Mouse (Mus musculus): ENCODE data around the gene Pgk2. TPM values are rescaled to one million over a fixed set of nuclear protein-coding genes. Genes with fewer than 3 reads are reported as not detected.
"Not testable (repeated sequence)": the region's sequence is repeated elsewhere in the genome, so short reads cannot be mapped to it uniquely, and the experiment has no call there.

The Pgk2 gene
- not detected for total RNA-seq (2021)
- long read RNA-seq, experiment 1 = 0 reads
- long read RNA-seq, experiment 2 = 0 reads

GRCm38 (mm10) chr17:40208540-40208939, at the start of gene Pgk2:
Gene Pgk2, minus strand, starts transcription at chr17:40208640.
- intact Hi-C loops (cut with DNase I; ENCODE audit: low total_unique reads) = no loop called here
- no peak for DNase-seq

GRCm38 (mm10) chr17:40252487-40252886, 44.0 kb upstream of the Pgk2 start:
- intact Hi-C loops (cut with DNase I; ENCODE audit: low total_unique reads) = no loop called here
- no peak for DNase-seq

- DNase-seq = no peak
- intact Hi-C loops (cut with DNase I; ENCODE audit: low total_unique reads) = no loop called here
Measured at GRCm38 (mm10) chr17:40242135-40242534, 33.7 kb upstream of the Pgk2 start, which contains the start of gene Crisp3. Gene Crisp3, minus strand, starts transcription at chr17:40242288.

GRCm38 (mm10) chr17:40201803-40202202, 6.6 kb downstream of the Pgk2 start:
- intact Hi-C loops (cut with DNase I; ENCODE audit: low total_unique reads); DNase-seq: not testable (repeated sequence)

DNA sequence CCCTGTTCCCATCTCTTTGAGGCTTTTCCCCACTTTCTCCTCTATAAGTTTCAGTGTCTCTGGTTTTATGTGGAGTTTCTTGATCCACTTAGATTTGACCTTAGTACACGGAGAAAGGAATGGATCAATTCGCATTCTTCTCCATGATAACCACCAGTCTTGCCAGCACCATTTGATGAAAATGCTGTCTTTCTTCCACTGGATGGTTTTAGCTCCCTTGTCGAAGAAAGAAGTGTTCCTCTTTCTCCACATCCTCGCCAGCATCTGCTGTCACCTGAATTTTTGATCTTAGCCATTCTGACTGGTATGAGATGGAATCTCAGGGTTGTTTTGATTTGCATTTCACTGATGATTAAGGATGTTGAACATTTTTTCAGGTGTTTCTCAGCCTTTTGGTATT, 18.2 kb downstream of the Pgk2 start:
- DNase-seq; intact Hi-C loops (cut with DNase I; ENCODE audit: low total_unique reads): not testable (repeated sequence)

DNA sequence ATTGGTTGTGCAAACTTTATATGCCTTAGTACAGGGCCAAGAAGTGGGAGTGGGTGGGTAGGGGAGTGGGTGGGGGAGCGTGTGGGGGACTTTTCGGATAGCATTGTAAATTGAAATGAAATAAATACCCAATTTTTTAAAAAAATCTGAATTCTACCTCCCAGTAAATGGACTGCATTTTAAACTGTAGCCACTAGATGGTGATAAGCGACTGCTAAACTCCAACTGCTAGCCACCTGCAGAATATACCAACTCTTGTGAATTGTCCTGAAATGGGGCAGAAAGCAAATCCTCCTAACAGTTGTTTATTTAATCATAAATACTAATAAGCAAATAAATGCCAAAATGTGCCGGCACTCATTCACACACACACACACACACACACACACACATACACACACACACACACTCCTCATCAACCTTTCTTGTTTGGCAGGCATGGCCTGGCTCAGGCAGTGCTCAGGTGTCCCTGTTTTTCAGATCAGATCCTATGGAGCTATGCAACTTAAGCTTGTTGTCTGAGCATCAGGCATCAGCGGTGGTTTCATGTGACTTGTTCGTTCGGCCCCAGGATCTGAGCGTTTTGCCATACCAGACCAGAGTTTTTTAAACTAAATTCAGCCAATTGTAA, 50.6 kb downstream of the Pgk2 start:
- DNase-seq; intact Hi-C loops (cut with DNase I; ENCODE audit: low total_unique reads): not testable (repeated sequence)

Other genes with a start within 250 kb of the Pgk2 start
- not detected for gene AC192777.2, start 113.2 kb downstream of the Pgk2 start, total RNA-seq (2021)
- gene Crisp3, start 33.6 kb upstream of the Pgk2 start, total RNA-seq (2021) = not detected
- not detected for gene Crisp1, start 110.6 kb upstream of the Pgk2 start, total RNA-seq (2021)

Measured in gastrocnemius, postnatal 14 days (tissue).